Mouse (Mus musculus) R1 (cell line): ENCODE data around the gene Btbd35f11.
"Not testable (repeated sequence)": the region's sequence is repeated elsewhere in the genome, so short reads cannot be mapped to it uniquely, and the experiment has no call there.

Source experiments
- DNase-seq: peaks from one replicate; pipeline ENCODE4 v3.0.0-alpha.2; 2018; ENCODE audit warnings: low read depth, low spot score

The Btbd35f11 gene

GRCm38 (mm10) chrX:3443590-3443989, at the start of gene Btbd35f11:
Btbd35f11 (minus strand) TSS chrX:3443690.
- DNase-seq: not testable (repeated sequence)

- not testable (repeated sequence) for DNase-seq
Observed at GRCm38 (mm10) chrX:3409946-3410345, 33.5 kb downstream of the Btbd35f11 start.
